Mouse (Mus musculus) embryo, embryonic 9.5 days (tissue): ENCODE measurements at regions not wholly inside any gene's neighbourhood (a gene's known extent, or its start where the extent isn't known, plus 50 kb on each side); places are given as distances from the start of the nearest gene placed in this dataset.

Experiments used
- DNase-seq: peaks from one replicate; pipeline ENCODE4 v3.0.0-alpha.2; 2017; ENCODE audit errors: extremely low spot score

GRCm38 (mm10) chr15:56158726-56159125 is 1318.7 kb downstream of the Slc22a22 start:
- no peak for DNase-seq

GRCm38 (mm10) chr15:56139451-56139850 is 1338.0 kb downstream of the Slc22a22 start:
- DNase-seq, result no peak

- no peak for DNase-seq
Measured at GRCm38 (mm10) chr15:56136420-56136970, 1340.9 kb downstream of the Slc22a22 start.

GRCm38 (mm10) chr15:56128029-56128428 is 1349.4 kb downstream of the Slc22a22 start:
- no peak for DNase-seq

GRCm38 (mm10) chr15:56119287-56120065 is 1357.9 kb downstream of the Slc22a22 start:
- DNase-seq, result no peak

- no peak for DNase-seq
Measured at GRCm38 (mm10) chr15:56108313-56108712, 1369.1 kb downstream of the Slc22a22 start.

GRCm38 (mm10) chr15:56107719-56108118 is 1369.7 kb downstream of the Slc22a22 start:
- no peak for DNase-seq

GRCm38 (mm10) chr15:56100133-56100735 is 1377.2 kb downstream of the Slc22a22 start:
- no peak for DNase-seq

- no peak for DNase-seq
Measured at GRCm38 (mm10) chr15:56077838-56078567, 1399.4 kb downstream of the Slc22a22 start.

GRCm38 (mm10) chr15:56077081-56077480 is 1400.3 kb downstream of the Slc22a22 start:
- DNase-seq, result no peak

- no peak for DNase-seq
Measured at GRCm38 (mm10) chr15:56076680-56077079, 1400.7 kb downstream of the Slc22a22 start.

GRCm38 (mm10) chr15:56069511-56069910 is 1407.9 kb downstream of the Slc22a22 start:
- no peak for DNase-seq

GRCm38 (mm10) chr15:56067214-56067613 is 1410.2 kb downstream of the Slc22a22 start:
- no peak for DNase-seq

- DNase-seq, result no peak
Measured at GRCm38 (mm10) chr15:56066540-56066939, 1410.9 kb downstream of the Slc22a22 start.

- peak; percentile 50 for DNase-seq
Measured at GRCm38 (mm10) chr15:56065872-56066534, 1411.4 kb downstream of the Slc22a22 start.

GRCm38 (mm10) chr15:56062576-56062975 is 1414.8 kb downstream of the Slc22a22 start:
- DNase-seq, result no peak

GRCm38 (mm10) chr15:56061326-56061725 is 1416.1 kb downstream of the Slc22a22 start:
- no peak for DNase-seq

- DNase-seq, result no peak
Measured at GRCm38 (mm10) chr15:56050716-56051115, 1426.7 kb downstream of the Slc22a22 start.

- DNase-seq, result no peak
Measured at GRCm38 (mm10) chr15:56047832-56048231, 1429.6 kb downstream of the Slc22a22 start.

GRCm38 (mm10) chr15:56046679-56047532 is 1430.5 kb downstream of the Slc22a22 start:
- DNase-seq, result peak; percentile 74
